Mouse (Mus musculus): ENCODE measurements around the gene Nectin3. TPM values are rescaled to one million over a fixed set of nuclear protein-coding genes. Genes with fewer than 3 reads are reported as not detected.

Nectin3 gene
- total and polyA plus RNA-seq, 3 experiments, result not detected

DNA sequence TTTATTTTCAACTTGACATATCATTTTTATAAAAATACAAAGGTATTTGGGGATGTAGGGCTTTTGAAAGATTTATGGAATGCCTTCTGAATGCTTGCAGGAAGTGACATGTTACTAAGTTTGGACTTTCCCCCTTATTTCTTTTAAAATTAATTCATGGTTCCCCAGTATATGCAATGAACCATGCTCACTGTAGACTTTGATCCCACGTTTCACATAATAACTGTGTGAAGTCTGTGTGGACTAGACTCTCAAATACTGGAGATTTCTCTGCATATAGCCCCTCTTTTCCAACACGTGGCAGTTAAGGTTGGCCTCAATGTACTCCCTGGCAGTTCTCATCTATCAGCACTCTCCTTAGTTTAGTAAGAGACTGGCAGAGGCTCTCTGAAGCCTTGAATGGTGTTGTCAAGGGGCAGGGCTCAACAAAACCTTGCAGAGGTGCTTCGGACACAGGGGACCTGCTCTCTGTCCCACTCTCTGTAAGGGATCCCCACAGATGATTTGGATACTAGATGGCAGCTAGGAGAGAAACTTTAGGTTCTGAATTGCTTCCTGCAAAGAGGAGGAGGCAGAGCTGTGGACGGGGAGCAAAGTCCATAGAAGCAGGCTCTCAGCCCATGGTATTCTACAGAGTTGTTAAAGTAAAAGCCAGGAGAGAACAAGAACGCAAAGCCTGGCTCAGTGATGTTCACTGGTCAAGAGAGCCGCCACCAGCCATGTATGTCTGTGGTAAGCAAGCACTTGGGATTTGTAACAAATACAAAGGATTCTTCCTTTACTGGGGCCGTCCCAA lies 91.3 kb downstream of the Nectin3 start:
- Histone ChIP-seq H3K9ac (ENCODE audit: control insufficient read depth, low read depth, low read length, poor library complexity, severe bottlenecking) (no peak overlapping the region), H3K27me3 (ENCODE audit: control insufficient read depth in 1 of 2, insufficient read depth in 2 of 2, low read length in 2 of 2) (no peaks in the 10 kb centered on the region), H3K4me3 (ENCODE audit: control insufficient read depth in 1 of 2, insufficient read depth in 1 of 2, low read depth in 2 of 2, low read length in 2 of 2) (no peak overlapping the region), H3K36me3 (ENCODE audit: control insufficient read depth in 1 of 2, insufficient read depth in 2 of 2, low read length in 2 of 2) (no peaks in the 10 kb centered on the region), H3K27ac (ENCODE audit: control insufficient read depth, low read depth, low read length) (no peak overlapping the region), H3K79me2 (ENCODE audit: control insufficient read depth, insufficient read depth, low read length, poor library complexity) (no peaks in the 10 kb centered on the region), H3K9me3 (replicated peaks; ENCODE audit: insufficient read depth, low read length) (no peaks in the 10 kb centered on the region), H3K4me1 (ENCODE audit: control insufficient read depth in 1 of 2, insufficient read depth in 2 of 2, low read length in 2 of 2) (no peaks in the 10 kb centered on the region)
- no peak for DNase-seq (ENCODE audit: low read depth, low spot score)
- TF ChIP-seq MYC (IDR thresholded peaks at IDR 0.05; ENCODE audit: low read depth, low read length) (no peak), JUND (IDR thresholded peaks at IDR 0.05; ENCODE audit: low read depth, low read length) (no peak), MAZ (IDR thresholded peaks at IDR 0.05; ENCODE audit: low read depth, low read length) (no peak), MAFK (IDR thresholded peaks at IDR 0.05; ENCODE audit: borderline replicate concordance, low read depth, low read length) (no peak), NELFE (IDR thresholded peaks at IDR 0.05; ENCODE audit: low read depth, low read length) (no peak), TCF12 (IDR thresholded peaks at IDR 0.05; ENCODE audit: low read depth, low read length) (no peak), CHD2 (IDR thresholded peaks at IDR 0.05; ENCODE audit: low read length) (no peak), SMC3 (IDR thresholded peaks at IDR 0.05; ENCODE audit: low read depth, low read length) (no peak)

DNA sequence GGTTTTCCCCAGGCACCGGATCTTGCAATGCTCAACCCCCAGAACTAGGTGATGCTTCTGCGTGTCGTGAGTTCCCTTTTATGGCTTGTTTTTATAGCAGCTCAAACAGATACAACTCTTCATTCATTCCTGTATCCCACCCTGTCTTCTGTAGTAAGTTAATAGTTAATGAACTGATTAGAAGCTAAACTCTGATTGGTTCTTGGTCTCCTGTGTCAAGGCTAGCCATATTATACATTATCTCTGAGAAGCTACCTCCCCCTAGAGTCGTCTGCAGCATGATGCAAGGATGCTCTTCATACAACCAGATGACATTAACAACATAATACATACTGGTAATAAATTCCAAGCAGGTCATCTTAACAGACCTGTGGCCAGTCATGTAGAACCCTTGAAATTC lies 100.4 kb downstream of the Nectin3 start:
- DNase-seq (ENCODE audit: low read depth, low spot score), result no peak
- Histone ChIP-seq H3K9ac (ENCODE audit: control insufficient read depth, low read depth, low read length, poor library complexity, severe bottlenecking) (no peak overlapping the region), H3K4me3 (ENCODE audit: control insufficient read depth in 1 of 2, insufficient read depth in 1 of 2, low read depth in 2 of 2, low read length in 2 of 2) (no peak overlapping the region), H3K27ac (ENCODE audit: control insufficient read depth, low read depth, low read length) (no peak overlapping the region), H3K27me3 (ENCODE audit: control insufficient read depth in 1 of 2, insufficient read depth in 2 of 2, low read length in 2 of 2) (no peaks in the 10 kb centered on the region), H3K79me2 (ENCODE audit: control insufficient read depth, insufficient read depth, low read length, poor library complexity) (no peaks in the 10 kb centered on the region), H3K36me3 (ENCODE audit: control insufficient read depth in 1 of 2, insufficient read depth in 2 of 2, low read length in 2 of 2) (no peaks in the 10 kb centered on the region), H3K9me3 (replicated peaks; ENCODE audit: insufficient read depth, low read length) (no peaks in the 10 kb centered on the region), H3K4me1 (ENCODE audit: control insufficient read depth in 1 of 2, insufficient read depth in 2 of 2, low read length in 2 of 2) (no peaks in the 10 kb centered on the region)
- TF ChIP-seq USF1 (IDR thresholded peaks at IDR 0.05; ENCODE audit: low read depth, low read length) (no peak), MYC (IDR thresholded peaks at IDR 0.05; ENCODE audit: low read depth, low read length) (no peak), TAL1 (IDR thresholded peaks at IDR 0.05; ENCODE audit: low read length) (no peak), EP300 (IDR thresholded peaks at IDR 0.05; ENCODE audit: low read depth in 1 of 2, low read length in 2 of 2) (no peak), GATA1 (IDR thresholded peaks at IDR 0.05; ENCODE audit: low read depth, low read length) (no peak), NELFE (IDR thresholded peaks at IDR 0.05; ENCODE audit: low read depth, low read length) (no peak), NRF1 (IDR thresholded peaks at IDR 0.05; ENCODE audit: insufficient read depth, low read depth, low read length, poor library complexity, severe bottlenecking) (no peak), POLR2A (IDR thresholded peaks at IDR 0.05; ENCODE audit: control insufficient read depth in 1 of 2, insufficient read depth in 1 of 2, low read depth in 1 of 2, low read length in 2 of 2, poor library complexity in 1 of 2) (no peak), ZNF384 (IDR thresholded peaks at IDR 0.05; ENCODE audit: low read depth, low read length) (no peak), USF2 (IDR thresholded peaks at IDR 0.05; ENCODE audit: borderline replicate concordance in 1 of 2, insufficient read depth in 1 of 2, low read depth in 1 of 2, low read length in 2 of 2) (no peak), TBP (IDR thresholded peaks at IDR 0.05; ENCODE audit: low read depth, low read length) (no peak)
